Mouse (Mus musculus) midbrain, embryonic 15.5 days (tissue): ENCODE measurements at regions not wholly inside any gene's neighbourhood (a gene's known extent, or its start where the extent isn't known, plus 50 kb on each side); places are given as distances from the start of the nearest gene placed in this dataset.

Experiments used
- ATAC-seq: fragments of 200-750 bp; cut with Nextera tagmentation; replicated peaks from 2 replicates; pipeline ENCODE4 v1.8.0; 2017; ENCODE audit warnings: moderate TSS enrichment
- H3K27ac ChIP-seq: fragments of 300-500 bp; sonication (generic); 2 replicates; pipeline ENCODE4 v1.5.1; 2015; ENCODE audit warnings: mild to moderate bottlenecking, inconsistent platforms
- H3K27me3 ChIP-seq: fragments of 300-500 bp; sonication (generic); replicated peaks from 2 replicates; pipeline ENCODE4 v1.6.1; 2015; ENCODE audit warnings: inconsistent platforms
- H3K36me3 ChIP-seq: fragments of 300-500 bp; sonication (generic); replicated peaks from 2 replicates; pipeline ENCODE4 v1.6.1; 2015; ENCODE audit warnings: inconsistent platforms
- H3K4me1 ChIP-seq: fragments of 300-500 bp; sonication (generic); 2 replicates; pipeline ENCODE4 v1.6.1; 2015; ENCODE audit warnings: inconsistent platforms
- H3K4me2 ChIP-seq: fragments of 300-500 bp; sonication (generic); 2 replicates; pipeline ENCODE4 v1.6.1; 2015; ENCODE audit warnings: inconsistent platforms, mild to moderate bottlenecking, moderate library complexity
- H3K4me3 ChIP-seq: fragments of 300-500 bp; sonication (generic); 2 replicates; pipeline ENCODE4 v1.5.1; 2015; ENCODE audit warnings: mild to moderate bottlenecking, inconsistent platforms
- H3K9ac ChIP-seq: fragments of 300-500 bp; sonication (generic); 2 replicates; pipeline ENCODE4 v1.6.1; 2015; ENCODE audit warnings: mild to moderate bottlenecking, inconsistent platforms
- H3K9me3 ChIP-seq: fragments of 300-500 bp; sonication (generic); 2 replicates; pipeline ENCODE4 v1.6.1; 2016; ENCODE audit warnings: inconsistent platforms
- WGBS: fragments of 180-500 bp; shearing (Covaris S2); methylation state at CpG from one replicate; pipeline ENCODE4 v1.1.7; 2015; ENCODE audit warnings: mixed read lengths; 5-methylcytosine and 5-hydroxymethylcytosine counted together

GRCm38 (mm10) chr12:6307248-6307963 is 931.9 kb upstream of the Klhl29 start:
- no peak overlapping the region for H3K27ac ChIP-seq

GRCm38 (mm10) chr12:6287622-6288021 is 912.1 kb upstream of the Klhl29 start:
- Histone ChIP-seq H3K9me3 (no peaks in the 10 kb centered on the region), H3K27ac (no peak overlapping the region), H3K36me3 (no peaks in the 10 kb centered on the region), H3K4me3 (no peak overlapping the region), H3K4me1 (no peaks in the 10 kb centered on the region), H3K4me2 (no peak overlapping the region), H3K9ac (no peak overlapping the region), H3K27me3 (no peaks in the 10 kb centered on the region)
- ATAC-seq, result no peak
- WGBS, result 97% methylated on average over 5 of the region's 5 CpGs

More at GRCm38 (mm10) chr12:6307248-6307963, 931.9 kb upstream of the Klhl29 start:
- ATAC-seq, result 0 out of 2 replicates have a peak, but pooled peaks have one; percentile 48
- Histone ChIP-seq H3K9ac (no peak overlapping the region), H3K9me3 (no peaks in the 10 kb centered on the region), H3K4me3 (no peak overlapping the region), H3K27me3 (no peaks in the 10 kb centered on the region), H3K36me3 (no peaks in the 10 kb centered on the region), H3K4me2 (no peak overlapping the region), H3K4me1 (no peaks in the 10 kb centered on the region)
- 48% methylated on average over 5 of the region's 5 CpGs for WGBS

GRCm38 (mm10) chr12:6263962-6264361 is 888.5 kb upstream of the Klhl29 start:
- Histone ChIP-seq H3K36me3 (no peaks in the 10 kb centered on the region), H3K27me3 (no peaks in the 10 kb centered on the region), H3K4me3 (no peak overlapping the region), H3K4me2 (no peak overlapping the region), H3K27ac (no peak overlapping the region), H3K4me1 (no peaks in the 10 kb centered on the region), H3K9me3 (no peaks in the 10 kb centered on the region), H3K9ac (no peak overlapping the region)
- WGBS, result 73% methylated on average over 2 of the region's 2 CpGs
- no peak for ATAC-seq
